Mouse (Mus musculus): ENCODE measurements around the gene Pxt1.

DNA sequence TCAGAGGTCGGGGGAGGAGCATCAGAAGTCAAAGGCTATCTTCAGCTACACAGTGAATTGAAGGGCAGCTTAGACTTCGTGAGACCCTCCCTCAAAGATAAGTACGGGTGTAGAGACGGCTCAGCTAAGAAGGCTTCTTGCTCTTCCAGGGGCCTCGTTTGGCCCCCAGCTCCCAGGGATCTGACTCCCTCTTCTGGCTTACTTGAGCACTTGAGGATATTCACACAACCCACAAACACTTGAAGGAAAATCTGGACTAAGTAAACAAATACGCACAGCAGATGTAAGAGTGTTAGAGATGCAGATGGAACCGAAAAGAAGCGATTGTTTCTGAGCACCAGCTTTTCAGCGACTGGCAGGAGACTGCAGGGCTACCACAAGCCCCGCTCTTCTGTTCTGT, 17.0 kb upstream of the Pxt1 start:
- TF ChIP-seq CTCF (IDR thresholded peaks at IDR 0.05; ENCODE audit: low read depth) (no peak), EP300 (IDR thresholded peaks at IDR 0.05; ENCODE audit: low read depth) (no peak)

Measured in liver, embryonic 14.5 days (tissue).